Mouse (Mus musculus) kidney, adult 18-20 months (tissue): ENCODE measurements at regions not wholly inside any gene's neighbourhood (a gene's known extent, or its start where the extent isn't known, plus 50 kb on each side); places are given as distances from the start of the nearest gene placed in this dataset.

Source experiments
- DNase-seq: peaks from one replicate; pipeline ENCODE4 v3.0.0; 2021

DNA sequence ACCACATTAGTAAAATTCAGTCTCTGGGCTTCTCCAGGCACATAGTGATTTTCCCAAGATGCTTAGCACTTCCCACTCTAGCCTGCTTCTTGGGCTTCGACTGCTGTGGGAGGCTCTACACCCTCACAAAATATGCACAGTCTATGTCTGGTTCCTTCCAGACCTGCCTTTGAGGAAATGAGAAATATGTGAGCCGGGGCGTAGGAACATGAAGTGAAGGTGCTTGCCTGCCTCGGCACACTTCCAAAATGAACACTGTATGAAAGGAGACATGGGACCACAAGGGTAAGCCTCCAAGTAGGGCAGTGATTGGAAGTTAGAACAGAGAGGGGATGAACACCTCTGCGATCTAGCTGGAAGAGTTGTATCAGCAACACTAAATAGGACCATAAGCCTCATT lies 54.5 kb downstream of the Gm10260 start:
- no peak for DNase-seq

GRCm38 (mm10) chr13:97704541-97704940 lies 55.9 kb downstream of the Gm10260 start:
- DNase-seq, result no peak

GRCm38 (mm10) chr13:97698967-97699366 lies 61.5 kb downstream of the Gm10260 start:
- DNase-seq, result no peak

DNA sequence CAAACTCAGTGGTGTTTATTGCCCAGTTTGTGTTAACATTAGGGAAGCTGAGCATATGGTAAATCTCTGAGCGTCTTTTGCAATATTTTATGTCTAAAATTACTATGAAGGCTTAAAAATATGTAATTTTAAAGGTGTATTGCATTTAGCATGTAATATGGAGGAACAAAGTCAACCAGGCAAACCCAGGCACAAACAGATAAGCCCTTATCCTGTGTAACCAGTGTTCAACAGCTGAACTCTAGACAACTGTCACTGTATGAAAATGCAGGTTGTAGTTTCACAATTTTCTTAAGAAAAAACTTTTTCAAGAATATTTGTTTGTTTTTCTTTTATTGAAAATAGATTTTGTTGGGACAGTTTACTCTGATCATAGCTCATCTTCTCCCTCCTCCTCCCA lies 62.1 kb downstream of the Gm10260 start:
- no peak for DNase-seq

DNA sequence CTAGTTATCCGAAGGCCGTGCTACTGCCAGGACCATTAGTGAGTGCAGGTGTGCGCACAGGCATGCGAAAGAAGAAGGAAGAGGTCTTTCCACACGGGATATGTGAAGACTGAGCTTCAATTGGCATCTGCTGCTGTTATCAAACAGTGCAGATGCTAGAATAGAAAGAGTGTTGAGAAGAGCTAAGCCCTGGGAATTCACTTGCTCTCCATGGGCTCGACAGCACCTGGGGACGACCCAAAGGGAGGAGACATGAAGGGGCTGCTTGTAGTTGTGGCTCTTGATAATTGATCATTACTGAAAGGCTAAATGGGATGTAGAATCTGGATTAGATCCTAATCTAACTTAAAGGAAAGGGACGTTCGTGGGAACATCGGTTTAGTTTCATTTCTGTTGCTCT lies 63.2 kb downstream of the Gm10260 start:
- DNase-seq, result no peak

GRCm38 (mm10) chr13:97695022-97695421 lies 65.4 kb downstream of the Gm10260 start:
- no peak for DNase-seq

GRCm38 (mm10) chr13:97694356-97694990 lies 66.0 kb downstream of the Gm10260 start:
- no peak for DNase-seq

GRCm38 (mm10) chr13:97688310-97688886 lies 72.0 kb downstream of the Gm10260 start:
- no peak for DNase-seq

DNA sequence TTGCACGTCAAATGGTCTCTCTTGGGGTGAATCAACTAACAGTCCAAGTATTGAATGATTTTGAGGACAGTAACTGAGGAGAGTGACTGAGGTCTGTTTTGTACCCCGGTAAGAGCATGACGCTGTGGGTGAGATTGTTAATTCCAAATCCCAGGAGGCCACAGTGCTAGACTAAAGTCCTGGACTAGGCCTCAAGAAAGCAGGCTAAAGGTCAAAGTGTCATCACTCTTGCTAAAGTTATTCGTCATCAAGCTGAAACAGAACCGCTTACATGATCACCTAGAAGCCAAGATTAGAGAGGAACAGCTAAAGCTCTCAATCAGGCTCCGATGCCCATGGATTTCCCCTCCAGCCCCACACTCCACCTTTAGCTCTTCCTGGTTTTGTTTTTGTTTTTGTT lies 76.6 kb downstream of the Gm10260 start:
- no peak for DNase-seq

DNA sequence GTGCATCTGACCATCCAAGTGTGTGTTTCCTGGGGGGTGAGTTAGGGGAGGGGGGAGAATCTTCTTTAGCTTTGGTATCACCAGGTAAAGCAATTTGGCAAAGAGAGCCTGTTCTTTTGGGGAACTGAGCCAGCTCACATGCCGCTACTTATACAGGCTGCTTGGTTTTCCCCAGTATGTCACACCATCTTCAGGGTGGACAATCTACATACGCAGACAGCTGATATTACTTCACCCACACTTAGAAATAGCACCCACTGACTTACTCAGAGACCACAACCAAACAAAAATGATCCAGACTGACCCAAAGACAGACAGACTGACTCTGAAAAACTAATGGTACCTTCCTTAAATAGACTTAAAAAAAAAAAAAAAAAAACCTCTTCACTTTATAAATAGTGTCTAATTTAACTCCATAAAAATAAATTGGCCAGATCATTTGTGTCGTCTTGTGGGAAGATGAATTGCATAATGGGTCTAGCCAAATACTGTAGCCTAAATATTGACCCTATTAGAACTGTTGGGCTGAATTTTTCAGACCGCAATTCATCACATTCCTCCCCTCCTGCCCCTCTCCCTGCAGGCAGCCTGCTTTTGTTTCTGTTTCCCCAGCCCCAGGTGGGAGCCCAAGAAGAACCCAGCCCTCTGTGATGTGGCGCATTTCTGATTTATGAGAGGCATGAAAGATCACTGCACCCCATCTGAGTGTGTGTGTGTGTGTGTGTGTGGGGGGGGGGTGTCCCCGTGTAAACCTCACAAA lies 79.0 kb downstream of the Gm10260 start:
- no peak for DNase-seq

DNA sequence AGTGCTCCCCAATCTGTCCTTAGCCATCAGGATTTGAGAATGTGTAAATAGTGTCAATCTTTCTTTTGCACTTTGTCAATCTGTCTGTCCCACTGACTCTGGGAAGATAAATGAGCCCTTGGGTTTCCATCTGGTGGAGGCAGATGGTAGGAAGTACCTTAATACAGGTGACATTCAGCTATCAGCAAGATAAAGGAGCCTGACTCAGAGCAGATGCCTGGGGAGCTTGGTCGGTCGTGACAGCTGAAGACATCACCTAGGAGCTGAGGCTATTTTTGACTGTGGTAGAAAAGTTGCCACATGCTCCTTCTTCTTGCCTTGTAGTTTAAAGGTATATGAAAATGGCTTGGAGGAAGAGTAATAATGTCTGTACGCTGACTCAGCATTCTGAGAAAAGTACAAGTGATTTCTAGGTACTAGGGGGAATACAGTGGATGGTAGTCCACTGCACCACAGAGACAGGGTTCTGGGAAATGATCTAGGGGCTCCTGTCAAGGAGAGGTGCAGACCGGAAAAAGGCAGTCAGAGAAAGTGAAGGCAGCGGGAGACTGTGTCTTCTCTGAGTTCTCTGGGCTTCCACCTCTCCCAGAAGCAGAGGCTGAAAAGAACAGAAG lies 80.0 kb downstream of the Gm10260 start:
- DNase-seq, result no peak

DNA sequence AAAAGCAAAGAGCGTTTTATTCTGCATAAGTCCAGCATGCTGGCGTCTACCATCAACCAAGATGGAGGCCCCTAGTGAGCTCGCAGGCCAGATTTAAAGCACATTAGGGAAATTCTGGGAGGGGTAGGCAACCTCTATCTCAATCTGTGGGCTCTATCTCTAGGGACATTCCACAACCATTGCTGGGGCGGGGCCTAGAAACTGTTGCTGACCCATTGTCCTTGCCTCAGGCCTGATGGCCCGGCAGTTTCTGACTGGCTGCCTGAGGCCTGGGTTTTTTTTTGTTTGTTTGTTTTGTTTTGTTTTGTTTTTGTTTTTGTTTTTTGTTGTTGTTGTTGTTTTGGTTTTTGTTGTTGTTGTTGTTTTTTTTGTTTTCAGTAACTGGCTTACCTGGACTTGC lies 81.4 kb downstream of the Gm10260 start:
- DNase-seq, result no peak

GRCm38 (mm10) chr13:97676536-97677048 lies 83.8 kb downstream of the Gm10260 start:
- no peak for DNase-seq

GRCm38 (mm10) chr13:97673107-97673506 lies 87.3 kb downstream of the Gm10260 start:
- no peak for DNase-seq

DNA sequence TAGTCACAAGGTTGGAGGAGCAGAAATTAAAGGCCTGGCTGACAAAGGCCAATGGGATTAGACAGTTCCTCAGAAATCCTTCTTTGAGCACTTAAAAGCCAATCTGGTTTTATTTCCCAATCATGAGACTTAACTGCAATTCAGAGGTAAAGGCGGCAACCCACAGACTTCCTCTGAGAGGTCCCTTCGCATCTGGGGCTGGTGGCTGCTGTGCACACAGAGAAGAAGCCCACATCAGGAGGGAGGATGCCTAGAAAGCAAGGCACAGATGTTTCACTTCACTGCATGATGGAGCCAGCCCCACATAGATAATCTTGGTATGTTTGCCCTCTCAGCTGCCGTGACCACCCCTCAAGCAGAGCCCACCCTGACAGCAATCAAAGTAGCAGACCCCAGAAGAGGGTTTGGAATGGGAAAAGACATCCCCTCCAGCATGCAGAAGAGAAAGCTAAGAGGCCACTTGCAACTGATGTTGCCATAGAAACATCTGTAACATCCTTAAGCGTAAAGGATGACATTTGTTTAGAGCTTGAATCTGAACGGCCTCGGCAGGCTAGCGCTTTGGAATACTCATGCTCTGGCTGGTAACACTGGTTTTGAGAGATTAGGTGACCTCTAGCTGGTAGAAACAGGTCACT lies 88.3 kb downstream of the Gm10260 start:
- no peak for DNase-seq

- DNase-seq, result no peak
Observed at GRCm38 (mm10) chr13:97669366-97669765, 91.1 kb downstream of the Gm10260 start.

DNA sequence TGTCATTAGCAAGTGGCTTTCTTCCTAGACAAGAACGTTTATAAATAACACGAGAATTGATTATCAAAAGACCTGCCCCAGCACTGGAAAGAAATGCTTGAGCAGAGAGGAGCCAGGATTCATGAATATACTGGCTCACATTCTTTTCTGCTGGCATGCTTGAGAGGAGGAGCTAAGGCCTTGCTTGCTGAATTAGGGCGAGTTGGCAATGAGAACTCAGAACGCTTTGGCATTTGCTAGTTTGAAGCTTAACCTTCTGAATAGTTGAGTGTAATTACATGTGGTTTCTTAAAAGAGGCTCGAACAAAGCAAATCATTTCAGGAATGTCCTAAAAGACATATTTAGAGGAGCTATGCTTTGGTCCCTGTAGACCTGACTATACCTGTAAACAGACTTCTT lies 91.5 kb downstream of the Gm10260 start:
- DNase-seq, result no peak

DNA sequence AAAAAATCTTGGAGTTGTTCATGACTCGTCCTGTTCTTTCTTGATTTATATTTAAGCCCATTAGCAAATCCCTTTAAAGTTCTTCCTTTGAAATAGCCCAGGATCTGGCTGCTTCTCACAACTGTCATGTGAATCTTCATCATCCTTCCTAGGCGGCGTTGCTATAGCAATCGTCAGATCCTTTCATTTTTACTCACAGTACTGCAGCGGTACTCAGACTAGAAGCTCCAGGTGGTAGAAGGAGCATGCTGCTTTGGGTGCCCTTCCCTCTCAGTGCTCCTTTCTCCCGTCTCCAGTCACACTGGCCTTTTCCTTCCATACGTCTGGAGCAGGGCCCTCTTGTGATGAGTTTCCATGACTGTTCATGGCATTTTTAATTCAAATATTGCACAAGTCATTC lies 93.1 kb downstream of the Gm10260 start:
- no peak for DNase-seq

GRCm38 (mm10) chr13:97666761-97667160 lies 93.7 kb downstream of the Gm10260 start:
- no peak for DNase-seq

- no peak for DNase-seq
Observed at GRCm38 (mm10) chr13:97665226-97665625, 95.2 kb downstream of the Gm10260 start.

DNA sequence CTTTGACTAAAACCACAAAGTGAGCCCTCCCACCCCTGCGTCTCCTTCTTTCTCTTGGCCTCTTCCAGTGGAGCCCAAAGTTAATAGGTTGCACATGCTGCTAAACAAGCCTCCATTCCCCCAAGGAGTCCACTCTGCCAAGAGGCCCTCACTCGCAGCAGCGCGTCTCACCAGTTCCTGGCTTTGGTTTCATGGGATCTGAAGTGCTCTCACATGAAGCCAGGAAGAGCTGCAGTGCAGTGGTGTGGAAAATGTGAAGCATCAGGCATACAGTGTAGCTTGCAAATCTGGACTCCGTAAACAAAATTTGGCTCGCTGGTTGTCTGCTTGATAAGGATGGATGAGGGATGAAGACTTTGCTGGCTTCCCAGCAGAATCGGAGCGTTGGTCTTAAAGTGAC lies 97.7 kb downstream of the Gm10260 start:
- DNase-seq, result no peak

DNA sequence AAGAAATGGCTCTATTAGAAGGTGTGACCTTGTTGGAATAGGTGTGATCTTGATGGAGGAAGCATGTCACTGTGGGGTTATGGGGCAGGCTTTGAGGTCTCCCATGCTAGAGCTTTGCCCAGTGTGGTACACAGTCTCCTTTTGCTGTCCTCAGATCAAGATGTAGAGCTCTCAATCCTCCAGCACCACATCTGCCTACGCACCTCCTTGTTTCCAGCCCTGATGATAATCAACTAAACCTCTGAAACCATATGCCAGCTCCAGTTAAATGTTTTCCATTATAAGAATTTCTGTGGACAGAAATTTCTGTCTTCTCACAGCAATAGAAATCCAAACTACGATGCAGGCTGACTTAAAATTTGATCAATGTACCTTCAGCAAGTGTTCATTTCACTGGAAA lies 103.8 kb downstream of the Gm10260 start:
- no peak for DNase-seq

DNA sequence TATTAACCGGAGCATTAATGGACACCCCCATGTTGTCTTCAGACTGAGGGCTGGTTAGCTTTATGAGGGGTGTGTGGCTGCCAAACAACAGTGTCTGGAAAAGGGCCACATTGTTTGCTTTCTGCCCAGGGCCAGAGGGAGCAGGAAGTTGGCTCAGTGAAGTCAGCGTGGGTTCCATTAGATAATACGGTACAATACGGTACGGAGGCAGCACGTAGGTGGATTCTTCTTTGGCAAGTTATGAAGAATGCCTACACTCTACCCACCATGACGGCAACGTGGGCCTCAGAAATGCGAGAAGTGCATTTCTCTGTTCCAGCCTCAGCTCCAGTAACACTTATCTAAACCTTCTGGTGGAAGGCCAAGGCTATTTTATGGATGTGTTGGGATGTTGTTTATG lies 108.2 kb downstream of the Gm10260 start:
- no peak for DNase-seq
